Mouse (Mus musculus) heart, embryonic 11.5 days (tissue): ENCODE results near the gene Pold3. TPM values are rescaled to one million over a fixed set of nuclear protein-coding genes. Genes with fewer than 3 reads are reported as not detected.

Experiments
- ATAC-seq: fragments of 200-750 bp; cut with Nextera tagmentation; replicated peaks from 2 replicates; pipeline ENCODE4 v1.8.0; 2017; ENCODE audit warnings: moderate library complexity; ENCODE audit not compliant: insufficient number of reproducible peaks, low FRiP score, low TSS enrichment
- H3K27ac ChIP-seq: fragments of 300-500 bp; sonication (generic); 2 replicates; pipeline ENCODE4 v1.5.1; 2014; ENCODE audit warnings: mild to moderate bottlenecking, low read depth, low read length
- H3K27me3 ChIP-seq: fragments of 300-500 bp; sonication (generic); 2 replicates; pipeline ENCODE4 v1.6.1; 2014; ENCODE audit warnings: mild to moderate bottlenecking, low read length, mixed read lengths; ENCODE audit not compliant: control insufficient read depth, insufficient read depth
- H3K36me3 ChIP-seq: fragments of 300-500 bp; sonication (generic); 2 replicates; pipeline ENCODE4 v1.6.1; 2014; ENCODE audit warnings: mild to moderate bottlenecking, low read length, moderate library complexity, mixed read lengths; ENCODE audit not compliant: control insufficient read depth, insufficient read depth
- H3K4me1 ChIP-seq: fragments of 300-500 bp; sonication (generic); 2 replicates; pipeline ENCODE4 v1.6.1; 2014; ENCODE audit warnings: low read length; ENCODE audit not compliant: control insufficient read depth, insufficient read depth
- H3K4me2 ChIP-seq: fragments of 300-500 bp; sonication (generic); 2 replicates; pipeline ENCODE4 v1.6.1; 2014; ENCODE audit warnings: mild to moderate bottlenecking, moderate library complexity
- H3K4me3 ChIP-seq: fragments of 300-500 bp; sonication (generic); 2 replicates; pipeline ENCODE4 v1.5.1; 2014; ENCODE audit warnings: low read depth, low read length
- H3K9ac ChIP-seq: fragments of 300-500 bp; sonication (generic); 2 replicates; pipeline ENCODE4 v1.6.1; 2014; ENCODE audit warnings: mild to moderate bottlenecking, low read depth, low read length, moderate library complexity
- H3K9me3 ChIP-seq: fragments of 300-500 bp; sonication (generic); replicated peaks from 2 replicates; pipeline ENCODE4 v1.6.1; 2016; ENCODE audit warnings: low read length; ENCODE audit not compliant: control insufficient read depth
- WGBS: fragments of 180-500 bp; shearing (Covaris S2); extraction: QIAGEN DNeasy Blood & Tissue Kit; methylation state at CpG from one replicate; pipeline ENCODE4 v1.1.7; 2014; ENCODE audit not compliant: insufficient replicate concordance; 5-methylcytosine and 5-hydroxymethylcytosine counted together
- polyA plus RNA-seq: library from polyadenylated mRNA; unstranded; fragments of >200 nt; fragmentation: Nextera tagmentation; extraction: Ambion mirVana; gene quantifications from 2 replicates; pipeline ENCODE4 v1.2.1, GENCODE M21; 2014

Pold3 gene
- polyA plus RNA-seq, 1 experiment from 2014 or later = 50.6 TPM

DNA sequence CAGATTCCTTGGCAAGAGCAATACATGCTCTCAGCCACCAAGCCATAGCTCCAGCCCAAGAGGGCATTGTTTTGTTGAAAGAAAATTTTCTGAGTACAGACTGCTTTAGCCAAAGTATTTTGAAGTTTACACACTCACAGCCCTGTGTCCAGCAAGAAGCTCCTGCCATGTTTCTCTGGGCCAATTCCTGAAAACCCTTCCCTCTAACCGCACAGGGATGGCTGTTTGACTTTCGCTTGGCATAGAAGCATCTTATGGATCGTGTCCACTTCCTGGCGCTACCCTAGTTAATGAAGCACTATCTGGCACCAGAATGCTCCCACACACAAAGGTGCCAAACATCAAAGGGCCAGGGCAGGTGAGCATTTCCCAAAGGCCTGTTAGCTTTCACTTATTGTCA lies 27.2 kb upstream of the Pold3 start:
- WGBS = 89% methylated on average over 4 of the region's 4 CpGs
- Histone ChIP-seq H3K27me3 (no peaks in the 10 kb centered on the region), H3K27ac (no peak overlapping the region), H3K4me1 (no peaks in the 10 kb centered on the region), H3K9ac (no peak overlapping the region), H3K4me2 (no peak overlapping the region), H3K9me3 (no peaks in the 10 kb centered on the region), H3K4me3 (no peak overlapping the region), H3K36me3 (no peaks in the 10 kb centered on the region)
- no peak for ATAC-seq

DNA sequence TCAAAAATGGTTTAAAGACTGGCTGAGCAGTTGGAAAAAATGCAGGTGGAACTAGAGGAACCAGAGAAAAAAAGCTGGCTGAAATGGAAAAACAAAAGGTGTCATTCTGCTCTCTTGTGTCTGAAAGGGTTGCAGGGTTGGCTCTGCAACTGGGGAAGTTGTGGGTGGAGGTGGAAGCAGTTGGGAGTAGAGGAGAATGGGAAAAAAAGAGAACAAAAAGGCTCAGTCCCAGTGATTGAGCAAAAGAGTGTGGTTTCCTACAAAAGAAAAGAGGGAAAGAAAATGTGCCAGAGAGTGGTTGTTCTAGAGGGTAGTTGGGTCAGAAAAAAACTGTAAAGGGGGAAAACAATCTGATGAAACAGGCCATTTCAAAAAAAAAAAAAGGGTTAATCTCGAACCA lies 19.2 kb upstream of the Pold3 start:
- WGBS = 63% methylated on average over 1 of the region's 1 CpGs
- H3K36me3 ChIP-seq = no peaks in the 10 kb centered on the region
- H3K9me3 ChIP-seq = no peaks in the 10 kb centered on the region
- H3K4me3 ChIP-seq = no peak overlapping the region
- no peak for ATAC-seq
- H3K4me1 ChIP-seq = no peaks in the 10 kb centered on the region
- H3K9ac ChIP-seq = no peak overlapping the region
- no peak overlapping the region for H3K4me2 ChIP-seq
- H3K27me3 ChIP-seq = no peaks in the 10 kb centered on the region
- H3K27ac ChIP-seq = no peak overlapping the region

DNA sequence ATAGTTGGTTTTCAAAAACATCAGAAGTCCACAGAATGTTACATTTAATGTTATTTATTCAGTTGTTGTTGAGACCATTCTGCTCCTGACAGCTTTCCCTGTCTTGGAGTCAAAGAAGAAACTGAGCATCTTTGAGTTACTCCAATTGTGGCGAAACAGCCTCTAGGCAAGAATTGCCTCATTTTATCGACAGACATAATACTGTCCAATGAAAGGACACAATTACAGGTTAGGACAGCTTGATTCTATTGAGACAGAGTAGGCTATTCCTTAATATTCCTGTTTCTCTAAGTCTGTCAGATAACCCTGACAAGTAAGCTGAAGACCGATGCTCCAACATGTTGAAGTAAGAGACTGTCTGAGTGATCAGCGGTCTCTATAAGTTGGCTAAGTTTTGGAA lies 16.7 kb upstream of the Pold3 start:
- Histone ChIP-seq H3K9ac (no peak overlapping the region), H3K27me3 (no peaks in the 10 kb centered on the region), H3K4me3 (no peak overlapping the region), H3K4me2 (no peak overlapping the region), H3K36me3 (no peaks in the 10 kb centered on the region), H3K27ac (no peak overlapping the region), H3K9me3 (no peaks in the 10 kb centered on the region), H3K4me1 (no peaks in the 10 kb centered on the region)
- no peak for ATAC-seq
- WGBS = 85% methylated on average over 4 of the region's 4 CpGs

DNA sequence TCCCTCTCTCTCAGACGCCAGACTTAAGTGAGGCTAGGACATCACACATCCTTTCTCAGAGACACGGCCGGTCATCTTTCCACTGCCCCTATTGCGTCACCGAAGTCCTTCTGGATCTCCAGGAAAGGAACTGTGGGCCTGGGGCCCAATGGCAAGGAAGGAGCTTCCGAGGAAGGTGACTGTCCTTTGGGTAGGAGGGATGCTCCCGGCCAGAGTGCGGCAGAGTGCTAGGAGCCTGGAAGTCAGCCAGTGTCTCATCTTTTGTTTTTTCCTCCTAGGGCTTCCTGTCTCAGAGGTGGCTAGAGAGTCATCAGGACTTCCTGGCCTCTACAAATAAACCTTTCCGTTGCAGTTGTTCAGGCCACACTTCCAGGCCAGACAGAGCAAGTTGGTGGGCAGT lies 15.7 kb upstream of the Pold3 start:
- Histone ChIP-seq H3K9me3 (no peaks in the 10 kb centered on the region), H3K27ac (no peak overlapping the region), H3K27me3 (no peaks in the 10 kb centered on the region), H3K4me2 (no peak overlapping the region), H3K4me3 (no peak overlapping the region), H3K36me3 (no peaks in the 10 kb centered on the region), H3K4me1 (no peaks in the 10 kb centered on the region), H3K9ac (no peak overlapping the region)
- ATAC-seq = no peak
- 58% methylated on average over 9 of the region's 9 CpGs for WGBS

DNA sequence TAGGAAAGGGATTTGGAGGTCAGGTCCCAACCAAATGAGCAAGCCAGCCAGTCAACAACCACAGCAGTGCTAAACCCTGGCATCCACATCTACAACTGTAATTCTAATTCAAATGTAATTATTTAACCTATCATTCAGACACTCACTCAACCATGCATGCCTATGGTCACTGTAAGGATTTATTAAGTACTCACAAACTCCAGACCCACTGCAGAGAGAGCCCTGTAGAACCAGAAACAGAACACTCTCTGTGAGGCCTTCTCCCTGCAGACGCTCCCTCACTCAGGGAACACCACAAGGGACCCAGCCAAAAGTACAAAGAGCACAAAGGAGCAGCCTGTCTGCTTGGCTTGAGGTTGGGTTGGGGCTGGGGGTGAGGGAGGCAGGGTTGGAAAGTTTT lies 11.0 kb upstream of the Pold3 start:
- H3K27ac ChIP-seq = no peak overlapping the region
- no peak for ATAC-seq
- H3K36me3 ChIP-seq = no peaks in the 10 kb centered on the region
- no peak overlapping the region for H3K9ac ChIP-seq
- H3K9me3 ChIP-seq = no peaks in the 10 kb centered on the region
- H3K4me1 ChIP-seq = no peaks in the 10 kb centered on the region
- H3K4me2 ChIP-seq = no peak overlapping the region
- no peaks in the 10 kb centered on the region for H3K27me3 ChIP-seq
- 85% methylated on average over 1 of the region's 1 CpGs for WGBS
- no peak overlapping the region for H3K4me3 ChIP-seq

GRCm38 (mm10) chr7:100130592-100130991 lies 9.2 kb upstream of the Pold3 start:
- WGBS = 71% methylated on average over 6 of the region's 6 CpGs
- no peak overlapping the region for H3K4me2 ChIP-seq
- no peak overlapping the region for H3K4me3 ChIP-seq
- H3K27me3 ChIP-seq = no peaks in the 10 kb centered on the region
- H3K9me3 ChIP-seq = no peaks in the 10 kb centered on the region; the same call in 1 of the 2 replicates
- no peak overlapping the region for H3K27ac ChIP-seq
- no peaks in the 10 kb centered on the region for H3K36me3 ChIP-seq
- no peak overlapping the region for H3K9ac ChIP-seq
- no peak for ATAC-seq
- H3K4me1 ChIP-seq = no peaks in the 10 kb centered on the region

GRCm38 (mm10) chr7:100128262-100129041 lies 7.1 kb upstream of the Pold3 start:
- no peaks in the 10 kb centered on the region for H3K27me3 ChIP-seq
- 77% methylated on average over 7 of the region's 7 CpGs for WGBS
- ATAC-seq = no peak

GRCm38 (mm10) chr7:100126514-100126913 lies 5.1 kb upstream of the Pold3 start:
- no peaks in the 10 kb centered on the region for H3K36me3 ChIP-seq
- no peak for ATAC-seq
- no peak overlapping the region for H3K4me2 ChIP-seq
- H3K27ac ChIP-seq = no peak overlapping the region
- no peak overlapping the region for H3K9ac ChIP-seq
- no peaks in the 10 kb centered on the region for H3K27me3 ChIP-seq
- no peak overlapping the region for H3K4me3 ChIP-seq
- H3K9me3 ChIP-seq = no peaks in the 10 kb centered on the region; the same call in 1 of the 2 replicates
- WGBS = 72% methylated on average over 7 of the region's 7 CpGs
- no peaks in the 10 kb centered on the region for H3K4me1 ChIP-seq

More at GRCm38 (mm10) chr7:100128262-100129041, 7.1 kb upstream of the Pold3 start:
- Histone ChIP-seq H3K27ac (no peak overlapping the region), H3K9me3 (no peaks in the 10 kb centered on the region; the same call in 1 of the 2 replicates), H3K36me3 (no peaks in the 10 kb centered on the region), H3K9ac (no peak overlapping the region), H3K4me3 (no peak overlapping the region), H3K4me1 (no peaks in the 10 kb centered on the region), H3K4me2 (no peak overlapping the region)

DNA sequence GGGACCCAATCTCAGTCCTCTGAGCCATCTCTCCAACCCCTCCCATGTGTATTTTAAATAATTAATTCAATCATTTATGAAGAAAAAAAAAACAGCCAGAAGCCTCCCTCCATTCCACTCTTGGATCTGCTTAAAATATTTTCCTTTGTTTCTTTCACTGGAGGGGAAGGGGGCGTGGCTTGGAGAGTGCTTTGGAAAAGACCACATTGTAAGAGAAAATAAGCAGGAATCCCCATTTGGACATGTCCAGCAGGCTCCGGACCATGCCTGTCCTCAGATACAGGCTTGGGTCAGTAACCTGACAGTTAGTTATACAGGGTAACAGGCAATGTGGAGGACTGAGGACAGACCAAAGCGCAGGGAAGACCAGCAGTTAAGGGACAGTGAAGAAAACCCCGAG lies 3.8 kb upstream of the Pold3 start:
- 0 out of 2 replicates have a peak, but pooled peaks cover 3% of the 10 kb centered on the region for H3K4me1 ChIP-seq
- no peak overlapping the region for H3K27ac ChIP-seq
- no peak overlapping the region for H3K4me2 ChIP-seq
- no peak overlapping the region for H3K4me3 ChIP-seq
- WGBS = 74% methylated on average over 4 of the region's 4 CpGs
- H3K9me3 ChIP-seq = no peaks in the 10 kb centered on the region; the same call in 1 of the 2 replicates
- H3K36me3 ChIP-seq = no peaks in the 10 kb centered on the region
- H3K9ac ChIP-seq = no peak overlapping the region
- no peaks in the 10 kb centered on the region for H3K27me3 ChIP-seq
- ATAC-seq = no peak
